In the genomic region with DNA sequence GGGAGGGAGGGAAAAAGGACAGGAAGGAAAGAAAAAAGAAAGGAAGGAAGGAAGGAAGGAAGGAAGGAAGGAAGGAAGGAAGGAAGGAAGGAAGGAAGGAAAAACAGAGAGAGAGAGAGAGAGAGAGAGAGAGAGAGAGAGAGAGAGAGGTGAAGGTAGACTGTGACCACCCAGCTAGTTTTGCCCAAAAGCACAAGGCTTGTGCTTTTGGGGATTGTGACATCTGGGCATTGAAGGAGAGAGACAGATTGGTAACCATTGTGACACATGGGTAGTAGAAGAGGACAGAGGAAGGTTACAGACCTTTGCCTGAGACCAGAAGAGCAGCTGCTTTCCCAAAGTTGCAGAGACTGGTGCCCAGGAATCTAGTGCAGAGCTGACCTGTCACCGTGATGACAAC, we compare ENCODE assay signal across 25 mouse cellular contexts. TPM values are rescaled to one million over a fixed set of nuclear protein-coding genes. Genes with fewer than 3 reads are reported as not detected.
"Had no signal": no experiment of that assay in that cellular context is flagged by ENCODE, and none has a peak within 500 bp of the region (broad histone marks: within the 10 kb centered on the region; RNA-seq: fewer than 3 reads in every experiment).

Dusp21 (plus strand) TSS at position 301 of the 400 bp plus-strand sequence.

- H3K27ac ChIP-seq: neural tube, embryonic 12.5 days; neural tube, embryonic 13.5 days; neural tube, embryonic 15.5 days; stomach, embryonic 15.5 days; stomach, postnatal 0 days had no signal

- H3K4me1 ChIP-seq: neural tube, embryonic 12.5 days; neural tube, embryonic 13.5 days; neural tube, embryonic 15.5 days; stomach, embryonic 15.5 days had no signal

- H3K4me3 ChIP-seq: neural tube, embryonic 12.5 days; neural tube, embryonic 13.5 days; neural tube, embryonic 15.5 days; stomach, embryonic 15.5 days had no signal

- H3K36me3 ChIP-seq: neural tube, embryonic 12.5 days; neural tube, embryonic 13.5 days; neural tube, embryonic 15.5 days; stomach, embryonic 15.5 days had no signal

- H3K27me3 ChIP-seq: neural tube, embryonic 12.5 days; neural tube, embryonic 13.5 days; neural tube, embryonic 15.5 days; stomach, embryonic 15.5 days had no signal

- DNase-seq: retina, postnatal 1 day; right cerebral cortex, adult 18-20 months; right cerebral cortex, postnatal 14 days; right cerebral cortex, postnatal 25 days; right cerebral cortex, postnatal 4 days; spleen, adult 18-20 months; thymus, adult 18-20 months; thymus, adult 2 months; thymus, postnatal 14 days; thymus, postnatal 25 days; thymus, postnatal 36 days; thymus, postnatal 4 days had no signal

RNA-seq across cellular contexts. Expression of gene Dusp21, which starts in this region (rescaled TPM):
- polyA plus RNA-seq: neural tube, embryonic 11.5 days; neural tube, embryonic 12.5 days; neural tube, embryonic 13.5 days; neural tube, embryonic 14.5 days; neural tube, embryonic 15.5 days; small intestine, adult 2 months; spleen, adult 2 months; stomach, embryonic 14.5 days; stomach, embryonic 15.5 days; stomach, embryonic 16.5 days; stomach, postnatal 0 days; thymus, adult 2 months; thymus, postnatal 0 days; urinary bladder, adult 2 months had no signal
